Mouse (Mus musculus): ENCODE results near the gene Stn1.
A peak's percentile ranks its signal among the peaks of the same experiment; 100 is the strongest.

Stn1 gene

GRCm38 (mm10) chr19:47468750-47469149 lies 68.6 kb downstream of the Stn1 start:
- no peak for DNase-seq (ENCODE audit: low spot score)

- no peak for DNase-seq (ENCODE audit: low spot score)
These were observed 70.5 kb downstream of the Stn1 start for GRCm38 (mm10) chr19:47466775-47467174.

GRCm38 (mm10) chr19:47465467-47465866 lies 71.8 kb downstream of the Stn1 start:
- no peak for DNase-seq (ENCODE audit: low spot score)

- DNase-seq (ENCODE audit: low spot score) = no peak
These were observed 72.7 kb downstream of the Stn1 start, which contains the start of gene Sh3pxd2a for GRCm38 (mm10) chr19:47464304-47465241. Gene Sh3pxd2a, minus strand, starts transcription at chr19:47464401.

- peak; percentile 77 for DNase-seq (ENCODE audit: low spot score)
These were observed 73.5 kb downstream of the Stn1 start for GRCm38 (mm10) chr19:47463636-47464303.

- DNase-seq (ENCODE audit: low spot score) = no peak
These were observed 74.1 kb downstream of the Stn1 start for GRCm38 (mm10) chr19:47463206-47463605.

GRCm38 (mm10) chr19:47462725-47463124 lies 74.6 kb downstream of the Stn1 start:
- DNase-seq (ENCODE audit: low spot score) = no peak

- DNase-seq (ENCODE audit: low spot score) = no peak
These were observed 75.5 kb downstream of the Stn1 start for GRCm38 (mm10) chr19:47461838-47462237.

- DNase-seq (ENCODE audit: low spot score) = no peak
These were observed 75.9 kb downstream of the Stn1 start for GRCm38 (mm10) chr19:47461386-47461785.

GRCm38 (mm10) chr19:47460120-47460960 lies 77.0 kb downstream of the Stn1 start:
- DNase-seq (ENCODE audit: low spot score) = no peak

GRCm38 (mm10) chr19:47459214-47459613 lies 78.1 kb downstream of the Stn1 start:
- DNase-seq (ENCODE audit: low spot score) = no peak

GRCm38 (mm10) chr19:47458504-47459161 lies 78.7 kb downstream of the Stn1 start:
- no peak for DNase-seq (ENCODE audit: low spot score)

- DNase-seq (ENCODE audit: low spot score) = no peak
These were observed 79.4 kb downstream of the Stn1 start for GRCm38 (mm10) chr19:47457711-47458503.

- DNase-seq (ENCODE audit: low spot score) = no peak
These were observed 81.3 kb downstream of the Stn1 start for GRCm38 (mm10) chr19:47456021-47456420.

GRCm38 (mm10) chr19:47455001-47455755 lies 82.1 kb downstream of the Stn1 start:
- no peak for DNase-seq (ENCODE audit: low spot score)

- no peak for DNase-seq (ENCODE audit: low spot score)
These were observed 82.9 kb downstream of the Stn1 start for GRCm38 (mm10) chr19:47454167-47455000.

- no peak for DNase-seq (ENCODE audit: low spot score)
These were observed 84.0 kb downstream of the Stn1 start for GRCm38 (mm10) chr19:47453352-47453751.

- no peak for DNase-seq (ENCODE audit: low spot score)
These were observed 84.6 kb downstream of the Stn1 start for GRCm38 (mm10) chr19:47452682-47453081.

GRCm38 (mm10) chr19:47452211-47452610 lies 85.1 kb downstream of the Stn1 start:
- DNase-seq (ENCODE audit: low spot score) = no peak

Data from T-cell, adult 2 months (primary cell).